Mouse (Mus musculus): ENCODE measurements around the gene Ddx47.

DNA sequence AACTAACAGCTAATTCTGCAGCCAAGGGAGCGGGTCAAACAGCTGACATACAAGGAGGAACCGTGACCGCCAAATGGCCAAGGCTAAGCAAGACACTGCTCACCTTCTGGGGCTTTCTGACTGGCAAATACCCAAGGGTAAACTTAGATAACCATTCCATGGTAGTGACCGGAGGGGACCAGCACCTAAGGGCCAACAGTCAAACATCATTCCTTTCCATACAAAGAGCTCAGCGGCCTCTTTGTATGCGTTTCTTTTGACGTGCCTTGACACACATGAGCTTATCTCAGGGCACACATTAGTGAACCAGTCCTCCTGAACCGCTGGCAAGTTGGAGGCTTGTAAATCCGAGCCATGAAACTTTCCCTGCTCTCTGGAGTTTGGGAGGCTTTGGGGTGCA is 35.9 kb downstream of the Ddx47 start:
- TF ChIP-seq CTCF (IDR thresholded peaks at IDR 0.05; ENCODE audit: low read depth), result no peak
- no peak for TF ChIP-seq EP300 (IDR thresholded peaks at IDR 0.05; ENCODE audit: low read depth)

Measured in liver, embryonic 14.5 days (tissue).